Mouse (Mus musculus) macrophage (primary cell): Measurements from ENCODE around the gene Cnnm2. TPM values are rescaled to one million over a fixed set of nuclear protein-coding genes. Genes with fewer than 3 reads are reported as not detected.

Source experiments
- polyA plus RNA-seq: library from polyadenylated mRNA; stranded (reverse); fragments of 250-400 nt; gene quantifications from 3 replicates; pipeline ENCODE4 v1.2.4, GENCODE M21; 2018; ENCODE audit warnings: inconsistent platforms

The Cnnm2 gene
- polyA plus RNA-seq, 1 experiment from 2014 or later: 11.9 TPM

Other genes with a start within 250 kb of the Cnnm2 start
- 31.2 to 78.5 TPM (median 36.3 TPM) in 3 replicates for gene Arl3, start 188.4 kb upstream of the Cnnm2 start, polyA plus RNA-seq
- gene Sfxn2, start 188.2 kb upstream of the Cnnm2 start, polyA plus RNA-seq: 3.7 to 8.0 TPM (median 6.1 TPM) in 3 replicates
- gene Wbp1l, start 162.5 kb upstream of the Cnnm2 start, polyA plus RNA-seq: 52.4 to 61.0 TPM (median 59.3 TPM) in 3 replicates
- not detected in 3 replicates for gene Cyp17a1, start 88.4 kb upstream of the Cnnm2 start, polyA plus RNA-seq
- gene Borcs7, start 71.7 kb upstream of the Cnnm2 start, polyA plus RNA-seq: 7.6 to 10.9 TPM (median 7.8 TPM) in 3 replicates
- gene As3mt, start 54.1 kb upstream of the Cnnm2 start, polyA plus RNA-seq: 7.0 to 9.7 TPM (median 8.0 TPM) in 3 replicates